Mouse (Mus musculus): ENCODE results near the gene Fads2. TPM values are rescaled to one million over a fixed set of nuclear protein-coding genes. Genes with fewer than 3 reads are reported as not detected.

Gene Fads2
- polyA plus RNA-seq, 1 experiment from 2014 or later: 46.8 TPM

DNA sequence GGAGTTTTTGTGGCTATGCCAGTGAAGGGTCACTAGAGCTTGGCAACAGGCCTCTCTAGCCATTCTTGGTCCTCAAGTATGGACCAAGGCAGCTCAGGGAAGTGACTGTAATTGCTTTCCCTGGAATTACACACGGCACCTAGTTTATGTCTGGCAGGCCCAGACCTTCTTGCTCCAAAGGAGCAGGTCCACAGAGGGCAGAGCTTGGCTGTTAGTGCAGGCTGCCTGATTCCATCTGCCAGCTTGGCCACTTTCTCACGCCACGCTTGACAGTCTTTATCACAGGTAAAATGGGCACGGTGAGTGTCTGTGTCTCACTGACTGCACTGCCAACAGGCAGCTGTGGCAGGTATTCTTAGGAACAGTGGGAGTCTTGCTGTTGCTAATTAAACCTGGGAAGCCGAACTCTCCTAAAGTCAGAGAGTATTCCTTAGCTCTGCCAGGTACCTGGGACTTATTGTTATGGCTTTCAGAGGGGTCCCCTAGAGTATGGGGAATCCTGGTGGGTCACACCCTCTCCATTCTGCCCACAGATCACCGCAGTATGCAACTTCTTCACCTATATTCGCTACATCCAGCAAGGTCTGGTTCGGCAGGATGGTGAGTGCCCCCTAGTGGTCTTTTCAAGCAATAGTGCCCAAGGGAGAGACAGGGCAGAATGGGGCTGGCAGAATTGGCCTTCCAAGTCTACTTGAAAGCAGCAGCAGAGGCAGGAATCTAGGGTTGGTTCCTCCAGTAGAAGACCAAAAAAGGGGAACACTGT, 68.2 kb downstream of the Fads2 start:
- Histone ChIP-seq H3K9ac (ENCODE audit: low read depth, low read length) (no peak overlapping the region), H3K27me3 (replicated peaks; ENCODE audit: control insufficient read depth, insufficient read depth, low read length) (no peaks in the 10 kb centered on the region), H3K27ac (ENCODE audit: low read depth, low read length) (no peak overlapping the region), H3K36me3 (ENCODE audit: control insufficient read depth, insufficient read depth) (peaks cover 31% of the 10 kb centered on the region; the same call in 1 of the 2 replicates), H3K4me3 (ENCODE audit: low read depth, low read length) (no peak overlapping the region), H3K4me2 (replicated peaks; ENCODE audit: low read depth) (no peak overlapping the region), H3K4me1 (replicated peaks; ENCODE audit: control insufficient read depth, insufficient read depth, low read length) (no peaks in the 10 kb centered on the region), H3K9me3 (ENCODE audit: control insufficient read depth) (no peaks in the 10 kb centered on the region)
- TF ChIP-seq CTCF (IDR thresholded peaks at IDR 0.05; ENCODE audit: low read depth): peak; percentile 95
- peak; percentile 36; the same call in 1 of the 2 replicates for ATAC-seq
- WGBS: 46% methylated on average over 8 of the region's 8 CpGs

DNA sequence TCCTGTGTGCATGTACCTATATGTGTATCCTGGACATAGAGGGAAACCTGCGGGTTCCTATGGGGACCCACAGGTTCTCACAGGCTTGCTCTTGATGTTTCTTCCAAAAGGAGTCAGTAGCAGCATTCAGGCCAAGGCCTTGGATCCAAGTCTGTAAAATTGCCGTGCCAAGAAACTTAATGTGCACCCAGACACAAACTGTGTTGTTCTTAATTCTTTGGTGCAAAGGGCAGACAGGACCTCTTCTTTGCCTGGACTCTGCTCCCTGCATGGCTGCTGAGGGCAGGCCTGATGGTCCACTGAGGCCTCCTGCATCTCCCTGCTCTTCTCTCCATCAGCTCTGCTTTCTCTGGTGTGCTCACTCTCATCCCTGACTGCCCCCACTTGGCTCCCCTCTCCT, 71.8 kb downstream of the Fads2 start:
- no peak overlapping the region for H3K4me2 ChIP-seq (replicated peaks; ENCODE audit: low read depth)
- no peak overlapping the region for H3K4me3 ChIP-seq (ENCODE audit: low read depth, low read length)
- ATAC-seq: no peak
- no peak overlapping the region for H3K27ac ChIP-seq (ENCODE audit: low read depth, low read length)
- H3K27me3 ChIP-seq (replicated peaks; ENCODE audit: control insufficient read depth, insufficient read depth, low read length): no peaks in the 10 kb centered on the region
- TF ChIP-seq CTCF (IDR thresholded peaks at IDR 0.05; ENCODE audit: low read depth): no peak
- H3K9me3 ChIP-seq (ENCODE audit: control insufficient read depth): no peaks in the 10 kb centered on the region
- peaks cover 43% of the 10 kb centered on the region; the same call in 1 of the 2 replicates for H3K36me3 ChIP-seq (ENCODE audit: control insufficient read depth, insufficient read depth)
- 83% methylated on average over 2 of the region's 2 CpGs for WGBS
- no peak overlapping the region for H3K9ac ChIP-seq (ENCODE audit: low read depth, low read length)
- no peaks in the 10 kb centered on the region for H3K4me1 ChIP-seq (replicated peaks; ENCODE audit: control insufficient read depth, insufficient read depth, low read length)

DNA sequence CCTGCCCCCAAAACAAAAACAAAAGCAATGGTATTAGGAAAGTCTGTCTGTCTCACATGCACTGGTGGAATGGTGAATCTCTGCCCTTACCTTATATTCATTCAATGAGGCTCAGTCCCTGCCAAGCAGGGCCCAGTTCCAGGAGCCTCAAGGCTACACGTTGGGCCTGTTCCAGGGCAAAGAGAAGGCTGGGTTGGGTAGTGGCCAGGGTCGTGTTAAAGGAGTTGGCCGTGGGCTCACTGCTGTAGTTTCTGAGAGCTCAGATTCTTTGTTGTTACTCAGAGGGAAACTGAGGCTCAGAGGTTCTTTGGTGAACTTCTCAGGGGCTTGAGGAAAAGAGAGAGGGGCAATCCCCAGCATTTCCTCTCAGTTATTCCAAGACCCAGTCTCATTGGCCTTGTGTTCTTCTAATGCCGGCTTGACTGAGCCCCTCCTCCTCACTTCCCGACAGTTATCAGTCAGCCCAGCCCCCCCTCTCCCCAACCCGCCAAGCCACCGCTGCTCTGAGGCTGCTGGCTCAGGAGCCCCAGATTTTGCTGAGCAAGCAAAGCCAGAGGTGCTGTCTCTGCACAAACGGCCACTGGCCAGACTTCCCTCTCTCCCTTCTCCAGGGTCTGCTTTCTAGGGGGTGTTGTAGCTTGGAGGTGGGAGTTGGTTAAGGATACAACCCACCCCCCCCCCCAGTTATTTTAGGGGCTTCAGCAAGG, 76.2 kb downstream of the Fads2 start:
- H3K4me2 ChIP-seq (replicated peaks; ENCODE audit: low read depth): no peak overlapping the region
- WGBS: 21% methylated on average over 8 of the region's 8 CpGs
- ATAC-seq: no peak

DNA sequence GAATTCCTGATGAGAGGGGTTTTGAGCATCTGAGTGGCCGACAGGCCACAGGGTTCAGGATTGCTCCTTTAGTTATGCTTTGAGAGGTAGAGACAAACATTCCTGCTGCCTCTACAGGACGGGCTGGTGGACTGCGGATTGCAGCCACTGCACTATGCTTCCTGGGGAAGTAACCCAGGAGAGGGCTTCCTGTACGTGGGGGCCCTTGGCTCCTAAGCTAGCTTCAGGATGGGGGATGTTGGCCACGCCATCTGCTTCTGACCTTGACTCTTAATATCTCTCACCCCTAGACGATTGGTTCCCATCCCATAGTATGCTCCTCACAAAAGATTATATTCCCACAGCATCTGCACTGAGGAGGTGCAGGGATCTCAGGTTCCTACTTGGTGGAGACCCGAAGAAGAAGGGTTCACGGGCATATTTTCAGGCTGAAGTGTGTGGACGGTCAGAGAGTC, 78.2 kb downstream of the Fads2 start:
- Histone ChIP-seq H3K4me2 (replicated peaks; ENCODE audit: low read depth) (no peak overlapping the region), H3K9ac (ENCODE audit: low read depth, low read length) (no peak overlapping the region), H3K4me1 (replicated peaks; ENCODE audit: control insufficient read depth, insufficient read depth, low read length) (peaks cover 9% of the 10 kb centered on the region), H3K36me3 (ENCODE audit: control insufficient read depth, insufficient read depth) (peaks cover 18% of the 10 kb centered on the region; the same call in 1 of the 2 replicates), H3K9me3 (ENCODE audit: control insufficient read depth) (no peaks in the 10 kb centered on the region), H3K27ac (ENCODE audit: low read depth, low read length) (no peak overlapping the region), H3K27me3 (replicated peaks; ENCODE audit: control insufficient read depth, insufficient read depth, low read length) (no peaks in the 10 kb centered on the region), H3K4me3 (ENCODE audit: low read depth, low read length) (no peak overlapping the region)
- 67% methylated on average over 9 of the region's 9 CpGs for WGBS
- ATAC-seq: no peak
- no peak for TF ChIP-seq CTCF (IDR thresholded peaks at IDR 0.05; ENCODE audit: low read depth)

More for the DNA sequence above, 76.2 kb downstream of the Fads2 start:
- H3K27ac ChIP-seq (ENCODE audit: low read depth, low read length): no peak overlapping the region; the same call in 1 of the 2 replicates
- H3K36me3 ChIP-seq (ENCODE audit: control insufficient read depth, insufficient read depth): peaks cover 33% of the 10 kb centered on the region; the same call in 1 of the 2 replicates
- no peak overlapping the region for H3K4me3 ChIP-seq (ENCODE audit: low read depth, low read length)
- H3K9ac ChIP-seq (ENCODE audit: low read depth, low read length): no peak overlapping the region; the same call in 1 of the 2 replicates
- no peaks in the 10 kb centered on the region; the same call in 1 of the 2 replicates for H3K4me1 ChIP-seq (replicated peaks; ENCODE audit: control insufficient read depth, insufficient read depth, low read length)
- H3K9me3 ChIP-seq (ENCODE audit: control insufficient read depth): no peaks in the 10 kb centered on the region
- TF ChIP-seq CTCF (IDR thresholded peaks at IDR 0.05; ENCODE audit: low read depth): no peak
- no peaks in the 10 kb centered on the region for H3K27me3 ChIP-seq (replicated peaks; ENCODE audit: control insufficient read depth, insufficient read depth, low read length)

DNA sequence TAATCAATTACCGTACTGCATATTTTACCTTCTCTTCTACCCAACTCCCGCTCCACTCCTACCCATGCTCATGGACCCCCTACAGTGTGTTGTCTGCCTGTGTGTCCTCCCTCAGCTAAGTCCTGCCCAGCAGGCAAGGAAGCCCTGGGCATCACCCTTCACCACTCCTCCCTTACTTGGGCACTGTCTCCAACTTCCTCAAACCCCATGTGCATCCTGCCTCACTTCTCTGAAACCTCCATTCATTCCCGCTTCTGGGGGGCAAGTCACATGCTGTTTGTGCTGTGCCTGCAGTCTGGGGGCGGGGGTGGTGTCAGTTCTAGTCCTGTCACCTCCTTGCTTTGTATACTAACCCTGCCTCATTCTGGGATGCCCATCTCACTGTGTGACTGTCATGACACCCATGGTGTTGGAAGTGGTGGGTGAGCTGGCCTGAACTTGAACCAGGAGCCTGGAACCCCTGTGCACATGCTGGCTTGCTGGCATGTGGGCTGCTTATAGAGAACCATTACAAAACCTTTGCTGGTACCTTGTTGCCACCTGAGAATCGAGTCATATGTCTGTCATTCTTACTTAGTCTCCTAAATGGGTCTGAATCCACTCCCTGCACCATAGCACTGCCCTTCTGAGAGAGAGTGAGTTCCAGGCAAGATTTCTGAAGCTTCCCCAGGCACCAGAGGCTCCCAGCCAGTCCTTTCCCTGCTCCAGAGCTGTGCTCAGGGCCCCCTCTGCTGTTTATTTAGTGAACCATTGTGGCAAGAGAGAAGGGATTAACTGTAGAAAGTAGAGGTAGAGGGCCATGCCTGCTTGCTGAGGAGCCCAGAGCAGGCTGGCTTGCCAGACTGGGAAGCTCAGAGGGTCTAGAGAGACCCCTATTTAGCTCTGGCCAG, 78.9 kb downstream of the Fads2 start:
- peaks cover 10% of the 10 kb centered on the region for H3K4me1 ChIP-seq (replicated peaks; ENCODE audit: control insufficient read depth, insufficient read depth, low read length)
- 74% methylated on average over 5 of the region's 5 CpGs for WGBS
- TF ChIP-seq CTCF (IDR thresholded peaks at IDR 0.05; ENCODE audit: low read depth): peak; percentile 79
- no peak overlapping the region for H3K4me3 ChIP-seq (ENCODE audit: low read depth, low read length)
- peaks cover 12% of the 10 kb centered on the region; the same call in 1 of the 2 replicates for H3K36me3 ChIP-seq (ENCODE audit: control insufficient read depth, insufficient read depth)
- H3K27me3 ChIP-seq (replicated peaks; ENCODE audit: control insufficient read depth, insufficient read depth, low read length): no peaks in the 10 kb centered on the region
- ATAC-seq: no peak
- no peaks in the 10 kb centered on the region for H3K9me3 ChIP-seq (ENCODE audit: control insufficient read depth)
- no peak overlapping the region for H3K27ac ChIP-seq (ENCODE audit: low read depth, low read length)
- no peak overlapping the region for H3K9ac ChIP-seq (ENCODE audit: low read depth, low read length)
- no peak overlapping the region for H3K4me2 ChIP-seq (replicated peaks; ENCODE audit: low read depth)

Measured in intestine, postnatal 0 days (tissue).